Mouse (Mus musculus): ENCODE measurements at regions not wholly inside any gene's neighbourhood (a gene's known extent, or its start where the extent isn't known, plus 50 kb on each side); places are given as distances from the start of the nearest gene placed in this dataset.

GRCm38 (mm10) chr14:17089089-17089634 lies 270.2 kb upstream of the Rarb start:
- no peak for TF ChIP-seq EP300 (IDR thresholded peaks at IDR 0.05; ENCODE audit: low read depth)
- no peak for TF ChIP-seq CTCF (IDR thresholded peaks at IDR 0.05; ENCODE audit: low read depth)
